Mouse (Mus musculus) liver, embryonic 11.5 days (tissue): ENCODE data around the gene Obsl1. TPM values are rescaled to one million over a fixed set of nuclear protein-coding genes. Genes with fewer than 3 reads are reported as not detected.
A peak's percentile ranks its signal among the peaks of the same experiment; 100 is the strongest.

Experiments
- ATAC-seq: fragments of 200-750 bp; cut with Nextera tagmentation; replicated peaks from 2 replicates; pipeline ENCODE4 v1.8.0; 2017; ENCODE audit warnings: moderate number of reproducible peaks, mild to moderate bottlenecking, moderate TSS enrichment, moderate library complexity; ENCODE audit not compliant: low FRiP score
- DNase-seq: peaks from one replicate; pipeline ENCODE4 v3.0.0-alpha.2; 2017; ENCODE audit warnings: low spot score
- H3K27ac ChIP-seq: fragments of 300-500 bp; sonication (generic); 2 replicates; pipeline ENCODE4 v1.5.1; 2014; ENCODE audit warnings: mild to moderate bottlenecking, low read depth, low read length, control low read depth
- H3K27me3 ChIP-seq: fragments of 300-500 bp; sonication (generic); replicated peaks from 2 replicates; pipeline ENCODE4 v1.6.1; 2014; ENCODE audit warnings: low read length, mixed read lengths; ENCODE audit not compliant: control insufficient read depth, insufficient read depth
- H3K36me3 ChIP-seq: fragments of 300-500 bp; sonication (generic); 2 replicates; pipeline ENCODE4 v1.6.1; 2014; ENCODE audit warnings: mild to moderate bottlenecking, low read length, moderate library complexity, mixed read lengths; ENCODE audit not compliant: control insufficient read depth, insufficient read depth
- H3K4me1 ChIP-seq: fragments of 300-500 bp; sonication (generic); replicated peaks from 2 replicates; pipeline ENCODE4 v1.6.1; 2014; ENCODE audit warnings: low read length, mixed read lengths; ENCODE audit not compliant: control insufficient read depth, insufficient read depth
- H3K4me2 ChIP-seq: fragments of 300-500 bp; sonication (generic); 2 replicates; pipeline ENCODE4 v1.6.1; 2014; ENCODE audit warnings: mild to moderate bottlenecking, control low read depth, moderate library complexity
- H3K4me3 ChIP-seq: fragments of 300-500 bp; sonication (generic); 2 replicates; pipeline ENCODE4 v1.5.1; 2014; ENCODE audit warnings: low read depth, low read length, control low read depth
- H3K9ac ChIP-seq: fragments of 300-500 bp; sonication (generic); 2 replicates; pipeline ENCODE4 v1.6.1; 2014; ENCODE audit warnings: low read depth, low read length, control low read depth
- H3K9me3 ChIP-seq: fragments of 300-500 bp; sonication (generic); 2 replicates; pipeline ENCODE4 v1.6.1; 2016; ENCODE audit warnings: low read length, inconsistent platforms, mixed read lengths; ENCODE audit not compliant: control insufficient read depth
- WGBS: fragments of 180-500 bp; shearing (Covaris S2); extraction: QIAGEN DNeasy Blood & Tissue Kit; methylation state at CpG from one replicate; pipeline ENCODE4 v1.1.7; 2014; 5-methylcytosine and 5-hydroxymethylcytosine counted together
- polyA plus RNA-seq: library from polyadenylated mRNA; unstranded; fragments of >200 nt; fragmentation: Nextera tagmentation; extraction: Ambion mirVana; gene quantifications from 2 replicates; pipeline ENCODE4 v1.2.1, GENCODE M21; 2014

The Obsl1 gene
- polyA plus RNA-seq, 1 experiment from 2014 or later, result 45.6 TPM

- H3K36me3 ChIP-seq, result peaks cover 12% of the 10 kb centered on the region
- peaks cover 54% of the 10 kb centered on the region for H3K27me3 ChIP-seq
- peaks cover 14% of the 10 kb centered on the region for H3K4me1 ChIP-seq
- H3K9me3 ChIP-seq, result no peaks in the 10 kb centered on the region
- peak; percentile 21; the same call in 1 of the 2 replicates for ATAC-seq
- peak overlapping the region; percentile 20; the same call in 1 of the 2 replicates for H3K4me3 ChIP-seq
- H3K4me2 ChIP-seq, result peak overlapping the region; percentile 95
- DNase-seq, result peak; percentile 84
- WGBS, result 10% methylated on average over 35 of the region's 35 CpGs
- H3K27ac ChIP-seq, result no peak overlapping the region
- H3K9ac ChIP-seq, result no peak overlapping the region
Observed at GRCm38 (mm10) chr1:75477264-75477965, 28.8 kb downstream of the Obsl1 start.

DNA sequence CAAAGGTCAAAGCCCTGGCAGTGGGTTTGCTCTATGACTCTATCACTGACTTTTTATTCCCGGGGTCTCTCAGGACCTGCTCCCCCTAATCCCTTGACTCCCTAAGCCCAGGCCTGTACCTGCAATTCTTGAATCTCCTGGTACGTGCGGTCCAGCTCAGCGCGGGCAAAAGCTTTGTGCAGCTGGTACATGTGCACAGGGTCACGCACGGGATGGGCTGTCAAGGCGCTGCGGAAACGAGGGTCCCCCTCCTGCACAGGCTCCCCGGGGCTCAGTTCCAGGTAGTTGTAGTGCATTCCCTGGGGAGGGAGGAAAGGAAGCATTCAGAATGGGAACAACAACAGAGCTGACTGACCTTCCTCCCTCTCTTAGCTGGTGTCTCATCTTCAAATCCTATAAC, 29.8 kb downstream of the Obsl1 start:
- peaks cover 12% of the 10 kb centered on the region for H3K36me3 ChIP-seq
- H3K4me2 ChIP-seq, result no peak overlapping the region
- DNase-seq (no peak), ATAC-seq (no peak)
- H3K27ac ChIP-seq, result no peak overlapping the region
- peaks cover 14% of the 10 kb centered on the region for H3K4me1 ChIP-seq
- H3K4me3 ChIP-seq, result no peak overlapping the region
- peaks cover 49% of the 10 kb centered on the region for H3K27me3 ChIP-seq
- no peaks in the 10 kb centered on the region for H3K9me3 ChIP-seq
- no peak overlapping the region for H3K9ac ChIP-seq
- 92% methylated on average over 11 of the region's 11 CpGs for WGBS

DNA sequence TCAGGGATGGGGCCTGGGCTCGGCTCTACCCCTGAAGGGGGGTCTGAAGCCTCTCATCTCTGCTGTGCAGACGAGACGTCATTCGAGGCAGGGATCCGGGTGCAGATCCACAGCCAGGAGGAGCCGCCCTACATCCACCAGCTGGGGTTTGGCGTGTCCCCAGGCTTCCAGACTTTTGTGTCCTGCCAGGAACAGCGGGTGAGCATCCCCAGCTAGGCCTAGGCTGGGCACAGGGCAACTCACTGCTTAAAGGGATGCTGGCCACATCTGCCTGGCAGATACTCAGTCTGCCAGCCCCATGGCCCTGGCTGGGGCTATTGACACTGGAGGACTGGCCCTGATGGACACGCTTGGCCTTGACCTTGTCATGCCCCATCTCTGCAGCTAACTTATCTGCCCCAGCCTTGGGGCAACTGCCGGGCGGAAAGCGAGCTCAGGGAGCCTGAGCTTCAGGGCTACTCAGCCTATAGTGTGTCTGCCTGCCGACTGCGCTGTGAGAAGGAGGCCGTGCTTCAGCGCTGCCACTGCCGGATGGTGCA, 36.9 kb downstream of the Obsl1 start:
- ATAC-seq (no peak), DNase-seq (no peak)
- Histone ChIP-seq H3K4me1 (peaks cover 7% of the 10 kb centered on the region), H3K4me2 (no peak overlapping the region), H3K27ac (no peak overlapping the region), H3K27me3 (peaks cover 53% of the 10 kb centered on the region), H3K9me3 (no peaks in the 10 kb centered on the region), H3K9ac (no peak overlapping the region), H3K4me3 (no peak overlapping the region), H3K36me3 (no peaks in the 10 kb centered on the region)
- 79% methylated on average over 17 of the region's 17 CpGs for WGBS

- ATAC-seq, result peak; percentile 19
- Histone ChIP-seq H3K27ac (no peak overlapping the region), H3K9ac (no peak overlapping the region)
Observed at GRCm38 (mm10) chr1:75467215-75467927, 38.9 kb downstream of the Obsl1 start.

GRCm38 (mm10) chr1:75463652-75464204, 42.5 kb downstream of the Obsl1 start:
- Histone ChIP-seq H3K27ac (peak overlapping the region; percentile 68), H3K9ac (no peak overlapping the region), H3K4me2 (peak overlapping the region; percentile 48), H3K9me3 (no peaks in the 10 kb centered on the region), H3K27me3 (peaks cover 39% of the 10 kb centered on the region), H3K36me3 (no peaks in the 10 kb centered on the region), H3K4me1 (peaks cover 33% of the 10 kb centered on the region), H3K4me3 (no peak overlapping the region)
- DNase-seq, result no peak
- 48% methylated on average over 5 of the region's 5 CpGs for WGBS
- peak; percentile 89 for ATAC-seq

More at GRCm38 (mm10) chr1:75467215-75467927, 38.9 kb downstream of the Obsl1 start:
- peaks cover 50% of the 10 kb centered on the region for H3K27me3 ChIP-seq
- no peak overlapping the region for H3K4me3 ChIP-seq
- peaks cover 26% of the 10 kb centered on the region for H3K4me1 ChIP-seq
- H3K36me3 ChIP-seq, result no peaks in the 10 kb centered on the region
- peak overlapping the region; percentile 12; the same call in 1 of the 2 replicates for H3K4me2 ChIP-seq
- 9% methylated on average over 14 of the region's 14 CpGs for WGBS
- peak; percentile 78 for DNase-seq
- no peaks in the 10 kb centered on the region for H3K9me3 ChIP-seq

DNA sequence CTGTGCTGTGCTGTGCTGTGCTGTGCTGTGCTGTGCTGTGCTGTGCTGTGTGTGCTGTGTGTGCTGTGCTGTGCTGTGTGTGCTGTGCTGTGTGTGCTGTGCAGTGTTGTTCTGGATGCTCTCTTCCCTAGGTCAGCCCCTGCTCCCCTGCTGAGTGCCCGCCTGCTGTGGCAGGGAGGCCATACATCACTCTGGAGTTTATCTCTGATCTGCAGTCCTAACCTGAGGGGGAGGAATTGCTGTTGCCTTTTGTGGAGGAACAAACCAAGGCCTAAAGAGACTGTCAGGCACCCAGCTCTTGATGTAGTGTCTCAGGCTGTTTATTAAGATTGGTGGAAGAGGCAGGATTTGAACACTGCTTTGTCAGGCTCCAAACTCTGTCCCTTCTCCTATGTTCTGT, 43.6 kb downstream of the Obsl1 start:
- peak; percentile 83 for ATAC-seq
- H3K27me3 ChIP-seq, result peaks cover 44% of the 10 kb centered on the region
- WGBS, result 21% methylated on average over 1 of the region's 1 CpGs

GRCm38 (mm10) chr1:75460297-75460696, 46.0 kb downstream of the Obsl1 start:
- H3K9me3 ChIP-seq, result no peaks in the 10 kb centered on the region
- no peak for ATAC-seq
- no peak overlapping the region for H3K4me2 ChIP-seq
- no peak overlapping the region for H3K9ac ChIP-seq
- H3K27ac ChIP-seq, result no peak overlapping the region
- peaks cover 52% of the 10 kb centered on the region for H3K4me1 ChIP-seq
- H3K4me3 ChIP-seq, result no peak overlapping the region
- WGBS, result 55% methylated on average over 7 of the region's 7 CpGs
- peaks cover 52% of the 10 kb centered on the region for H3K27me3 ChIP-seq
- no peak for DNase-seq
- no peaks in the 10 kb centered on the region for H3K36me3 ChIP-seq

More for the DNA sequence above, 43.6 kb downstream of the Obsl1 start:
- H3K36me3 ChIP-seq, result no peaks in the 10 kb centered on the region
- H3K9me3 ChIP-seq, result no peaks in the 10 kb centered on the region
- peak overlapping the region; percentile 7; the same call in 1 of the 2 replicates for H3K4me2 ChIP-seq
- H3K27ac ChIP-seq, result peak overlapping the region; percentile 68
- peaks cover 43% of the 10 kb centered on the region for H3K4me1 ChIP-seq
- H3K4me3 ChIP-seq, result no peak overlapping the region
- no peak for DNase-seq
- H3K9ac ChIP-seq, result no peak overlapping the region

DNA sequence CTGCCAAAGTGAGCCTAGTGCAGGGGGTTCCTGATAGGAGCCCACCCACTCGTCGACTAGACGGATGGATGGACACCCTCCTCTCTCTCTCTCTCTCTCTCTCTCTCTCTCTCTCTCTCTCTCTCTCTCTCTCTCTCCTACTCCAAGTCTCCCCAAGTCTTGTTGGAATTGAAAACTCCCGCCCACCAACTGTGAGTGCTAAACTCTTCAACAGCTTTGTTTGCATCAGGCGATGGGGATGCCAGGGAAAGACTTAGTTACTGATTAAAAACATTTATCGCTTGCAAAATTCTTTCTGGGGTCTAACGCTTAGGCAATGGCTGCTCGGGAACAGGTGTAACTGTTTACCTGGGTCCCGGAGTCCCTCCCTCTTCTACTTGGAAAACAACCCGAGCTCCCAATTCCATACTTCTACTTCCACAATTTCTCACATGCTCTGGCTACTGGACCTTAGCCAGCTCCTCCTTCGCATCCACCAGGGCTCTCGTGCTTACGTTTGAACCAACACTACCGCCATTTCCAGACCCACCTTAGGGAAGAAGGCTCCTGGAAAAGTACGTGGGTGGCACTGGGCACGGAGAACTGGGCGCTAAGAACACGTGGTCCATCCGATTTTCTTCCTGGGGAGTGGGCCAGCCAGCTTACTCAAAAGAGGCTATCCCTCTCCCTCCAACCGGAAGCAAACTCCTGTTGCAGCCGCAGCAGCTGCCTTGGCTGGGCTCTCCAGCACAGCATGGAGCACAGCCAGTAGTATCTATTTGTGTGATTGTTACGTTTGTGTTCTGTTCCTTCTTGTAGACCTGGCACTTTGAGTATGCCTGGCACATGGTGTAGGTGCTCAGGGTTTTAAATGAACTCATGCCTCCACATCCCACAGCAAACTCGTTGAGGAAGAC, 47.2 kb downstream of the Obsl1 start:
- no peak for DNase-seq
- H3K27me3 ChIP-seq, result peaks cover 55% of the 10 kb centered on the region

More for the DNA sequence above, 47.2 kb downstream of the Obsl1 start:
- H3K27ac ChIP-seq, result peak overlapping the region; percentile 64
- peak overlapping the region; percentile 37; the same call in 1 of the 2 replicates for H3K9ac ChIP-seq
- H3K4me2 ChIP-seq, result peak overlapping the region; percentile 68
- no peaks in the 10 kb centered on the region for H3K36me3 ChIP-seq
- H3K4me3 ChIP-seq, result peak overlapping the region; percentile 38
- ATAC-seq, result no peak
- no peaks in the 10 kb centered on the region for H3K9me3 ChIP-seq
- peaks cover 42% of the 10 kb centered on the region for H3K4me1 ChIP-seq
- WGBS, result 18% methylated on average over 23 of the region's 23 CpGs
